Mouse (Mus musculus) stomach, embryonic 14.5 days (tissue): ENCODE data around the gene Arhgef15. TPM values are rescaled to one million over a fixed set of nuclear protein-coding genes. Genes with fewer than 3 reads are reported as not detected.

Experiments used
- ATAC-seq: fragments of 200-750 bp; cut with Nextera tagmentation; 2 replicates; pipeline ENCODE4 v1.8.0; 2017; ENCODE audit warnings: low read depth, moderate TSS enrichment; ENCODE audit not compliant: insufficient number of reproducible peaks, insufficient read depth, low FRiP score
- H3K27ac ChIP-seq: fragments of 300-500 bp; sonication (generic); 2 replicates; pipeline ENCODE4 v1.5.1; 2014; ENCODE audit warnings: mild to moderate bottlenecking, low read length, moderate library complexity, mixed read lengths
- H3K27me3 ChIP-seq: fragments of 300-500 bp; sonication (generic); 2 replicates; pipeline ENCODE4 v1.6.1; 2014; ENCODE audit warnings: low read length, control low read depth, mixed read lengths; ENCODE audit not compliant: control insufficient read depth, insufficient read depth
- H3K36me3 ChIP-seq: fragments of 300-500 bp; sonication (generic); 2 replicates; pipeline ENCODE4 v1.6.1; 2014; ENCODE audit warnings: mild to moderate bottlenecking, control low read depth, low read length, moderate library complexity, mixed read lengths; ENCODE audit not compliant: control insufficient read depth, insufficient read depth
- H3K4me1 ChIP-seq: fragments of 300-500 bp; sonication (generic); 2 replicates; pipeline ENCODE4 v1.6.1; 2014; ENCODE audit warnings: low read length, control low read depth, mixed read lengths; ENCODE audit not compliant: control insufficient read depth, insufficient read depth
- H3K4me2 ChIP-seq: fragments of 300-500 bp; sonication (generic); replicated peaks from 2 replicates; pipeline ENCODE4 v1.6.1; 2014; ENCODE audit warnings: low read depth, low read length, control low read depth
- H3K4me3 ChIP-seq: fragments of 300-500 bp; sonication (generic); 2 replicates; pipeline ENCODE4 v1.5.1; 2014; ENCODE audit warnings: low read depth, low read length, control low read depth
- H3K9ac ChIP-seq: fragments of 300-500 bp; sonication (generic); replicated peaks from 2 replicates; pipeline ENCODE4 v1.6.1; 2014; ENCODE audit warnings: low read depth, mild to moderate bottlenecking, control low read depth, low read length, moderate library complexity, mixed read lengths
- H3K9me3 ChIP-seq: fragments of 300-500 bp; sonication (generic); 2 replicates; pipeline ENCODE4 v1.6.1; 2016; ENCODE audit warnings: low read depth, low read length, control low read depth; ENCODE audit not compliant: control insufficient read depth
- WGBS: fragments of 180-500 bp; shearing (Covaris S2); extraction: QIAGEN DNeasy Blood & Tissue Kit; methylation state at CpG from one replicate; pipeline ENCODE4 v1.1.7; 2014; 5-methylcytosine and 5-hydroxymethylcytosine counted together
- polyA plus RNA-seq: library from polyadenylated mRNA; unstranded; fragments of >200 nt; fragmentation: Nextera tagmentation; extraction: Ambion mirVana; gene quantifications from 2 replicates; pipeline ENCODE4 v1.2.1, GENCODE M21; 2014

Arhgef15 gene
- polyA plus RNA-seq, 1 experiment from 2014 or later: 10.9 TPM

DNA sequence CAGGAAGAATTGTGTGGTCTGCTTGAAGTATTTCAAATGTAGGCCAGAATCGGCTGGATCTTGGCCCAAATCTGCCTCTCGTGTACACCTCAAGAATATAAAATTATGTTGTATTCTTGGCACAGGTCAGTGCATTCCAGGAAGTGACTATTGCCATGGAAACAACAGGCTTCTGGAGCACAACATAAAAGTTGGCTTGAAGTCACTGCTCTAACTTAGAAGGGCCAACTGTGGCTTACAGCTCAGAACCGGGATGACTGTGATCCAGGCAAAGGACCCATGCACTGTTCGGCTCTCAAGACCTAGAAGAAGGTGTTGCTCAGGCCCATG, 50.9 kb downstream of the Arhgef15 start:
- Histone ChIP-seq H3K9me3 (no peaks in the 10 kb centered on the region), H3K4me2 (no peak overlapping the region), H3K27ac (no peak overlapping the region), H3K36me3 (peaks cover 35% of the 10 kb centered on the region), H3K9ac (no peak overlapping the region), H3K4me1 (0 out of 2 replicates have a peak, but pooled peaks cover 2% of the 10 kb centered on the region), H3K27me3 (no peaks in the 10 kb centered on the region), H3K4me3 (no peak overlapping the region)
- no peak for ATAC-seq
- WGBS: 67% methylated on average over 4 of the region's 4 CpGs

GRCm38 (mm10) chr11:68905665-68906460, 51.4 kb downstream of the Arhgef15 start:
- Histone ChIP-seq H3K9me3 (no peaks in the 10 kb centered on the region), H3K36me3 (peaks cover 35% of the 10 kb centered on the region), H3K27me3 (no peaks in the 10 kb centered on the region), H3K9ac (no peak overlapping the region), H3K4me3 (no peak overlapping the region), H3K27ac (no peak overlapping the region), H3K4me1 (0 out of 2 replicates have a peak, but pooled peaks cover 2% of the 10 kb centered on the region), H3K4me2 (no peak overlapping the region)
- WGBS: 85% methylated on average over 9 of the region's 9 CpGs
- ATAC-seq: no peak

- Histone ChIP-seq H3K27ac (no peak overlapping the region), H3K9ac (no peak overlapping the region), H3K36me3 (peaks cover 35% of the 10 kb centered on the region), H3K9me3 (no peaks in the 10 kb centered on the region), H3K27me3 (no peaks in the 10 kb centered on the region), H3K4me1 (0 out of 2 replicates have a peak, but pooled peaks cover 2% of the 10 kb centered on the region), H3K4me3 (no peak overlapping the region), H3K4me2 (no peak overlapping the region)
- WGBS: 89% methylated on average over 3 of the region's 3 CpGs
- ATAC-seq: no peak
Observed at GRCm38 (mm10) chr11:68905138-68905531, 52.1 kb downstream of the Arhgef15 start.

DNA sequence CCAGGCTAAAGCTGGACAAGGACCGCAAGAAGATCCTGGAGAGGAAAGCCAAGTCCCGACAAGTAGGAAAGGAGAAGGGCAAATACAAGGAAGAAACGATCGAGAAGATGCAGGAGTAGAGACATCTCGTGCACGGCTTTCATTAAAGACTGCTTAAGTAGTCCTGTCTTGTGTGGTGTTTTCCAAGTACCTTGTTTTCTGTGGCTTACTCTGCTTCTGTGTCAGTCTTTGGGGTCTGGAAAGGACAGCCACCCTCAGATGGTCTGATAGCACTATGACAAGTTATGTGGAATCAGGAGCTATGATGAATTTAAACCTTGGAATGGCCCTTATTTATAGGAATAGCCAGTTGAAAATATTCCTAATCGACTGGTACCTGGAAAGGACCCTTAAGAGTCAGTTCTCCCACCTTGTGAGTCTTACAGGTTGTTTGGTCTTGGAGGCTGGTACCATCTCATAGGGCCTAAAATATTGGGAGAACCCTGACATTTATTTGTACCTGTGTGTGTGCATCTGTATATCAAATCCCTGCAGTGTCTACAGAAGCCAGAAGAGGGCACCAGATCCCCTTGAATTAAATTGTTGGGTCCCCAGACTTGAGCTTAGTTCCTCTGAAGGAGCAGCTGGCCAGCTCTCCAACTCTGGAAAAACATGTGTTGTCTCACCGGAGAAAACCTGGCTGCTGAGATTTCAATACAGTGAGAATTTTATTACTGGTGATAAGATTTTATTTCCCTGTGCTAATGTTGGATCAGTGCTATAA, 52.7 kb downstream of the Arhgef15 start:
- Histone ChIP-seq H3K9ac (no peak overlapping the region), H3K9me3 (no peaks in the 10 kb centered on the region), H3K4me1 (0 out of 2 replicates have a peak, but pooled peaks cover 2% of the 10 kb centered on the region), H3K27ac (no peak overlapping the region), H3K36me3 (peaks cover 35% of the 10 kb centered on the region), H3K27me3 (no peaks in the 10 kb centered on the region), H3K4me2 (no peak overlapping the region), H3K4me3 (no peak overlapping the region)
- no peak for ATAC-seq
- WGBS: 84% methylated on average over 8 of the region's 8 CpGs

- Histone ChIP-seq H3K9me3 (no peaks in the 10 kb centered on the region), H3K27ac (no peak overlapping the region), H3K27me3 (no peaks in the 10 kb centered on the region), H3K36me3 (peaks cover 35% of the 10 kb centered on the region), H3K9ac (no peak overlapping the region), H3K4me2 (no peak overlapping the region), H3K4me1 (0 out of 2 replicates have a peak, but pooled peaks cover 2% of the 10 kb centered on the region), H3K4me3 (no peak overlapping the region)
- ATAC-seq: no peak
- 89% methylated on average over 2 of the region's 2 CpGs for WGBS
Observed at GRCm38 (mm10) chr11:68903775-68904174, 53.5 kb downstream of the Arhgef15 start.

DNA sequence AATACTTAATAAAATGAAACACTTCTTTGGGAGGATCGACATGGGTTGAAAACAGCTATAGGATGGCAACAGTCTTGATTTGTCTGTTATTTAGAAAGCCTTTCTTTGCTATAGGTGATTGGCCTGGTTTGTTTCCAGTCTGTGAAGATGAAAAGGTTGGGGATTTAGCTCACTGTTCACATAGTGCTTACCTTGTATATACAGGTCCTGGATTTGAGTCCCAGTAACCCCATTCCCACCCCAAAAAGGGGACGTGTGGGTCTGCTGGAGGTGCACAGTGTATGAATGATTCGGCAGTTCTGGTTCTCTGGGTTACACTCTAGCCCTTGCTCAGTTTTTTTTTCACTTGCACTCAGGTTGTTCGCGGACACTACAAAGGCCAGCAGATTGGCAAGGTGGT, 54.5 kb downstream of the Arhgef15 start:
- 0 out of 2 replicates have a peak, but pooled peaks cover 2% of the 10 kb centered on the region for H3K4me1 ChIP-seq
- peak overlapping the region; percentile 79 for H3K4me3 ChIP-seq
- peaks cover 35% of the 10 kb centered on the region for H3K36me3 ChIP-seq
- H3K27ac ChIP-seq: no peak overlapping the region
- no peak overlapping the region; the same call in 1 of the 2 replicates for H3K9ac ChIP-seq
- H3K27me3 ChIP-seq: no peaks in the 10 kb centered on the region
- WGBS: 82% methylated on average over 5 of the region's 5 CpGs
- no peaks in the 10 kb centered on the region for H3K9me3 ChIP-seq
- H3K4me2 ChIP-seq: peak overlapping the region; percentile 52
- ATAC-seq: no peak

- H3K9me3 ChIP-seq: no peaks in the 10 kb centered on the region
- H3K4me3 ChIP-seq: peak overlapping the region; percentile 79
- 0 out of 2 replicates have a peak, but pooled peaks cover 2% of the 10 kb centered on the region for H3K4me1 ChIP-seq
- 3% methylated on average over 11 of the region's 11 CpGs for WGBS
- ATAC-seq: no peak
- no peaks in the 10 kb centered on the region for H3K27me3 ChIP-seq
- peak overlapping the region; percentile 87 for H3K9ac ChIP-seq
- H3K4me2 ChIP-seq: peak overlapping the region; percentile 52
- peaks cover 35% of the 10 kb centered on the region for H3K36me3 ChIP-seq
- H3K27ac ChIP-seq: no peak overlapping the region
Observed at GRCm38 (mm10) chr11:68902367-68902766, 54.9 kb downstream of the Arhgef15 start.

DNA sequence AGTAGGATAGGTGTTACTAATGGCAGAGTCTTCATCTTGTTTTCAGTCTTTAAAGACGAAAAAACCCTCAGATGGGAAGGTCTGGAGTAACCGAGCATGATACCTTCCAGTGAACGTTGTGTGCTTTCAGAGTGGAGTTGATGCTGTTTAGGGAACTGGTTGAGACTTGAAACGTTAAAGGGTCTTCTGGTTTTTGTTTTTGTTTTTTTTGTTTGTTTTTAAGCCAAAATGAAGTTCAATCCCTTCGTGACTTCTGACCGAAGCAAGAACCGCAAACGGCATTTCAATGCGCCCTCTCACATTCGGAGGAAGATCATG, 55.3 kb downstream of the Arhgef15 start:
- peak overlapping the region; percentile 95 for H3K27ac ChIP-seq
- H3K27me3 ChIP-seq: no peaks in the 10 kb centered on the region
- peak overlapping the region; percentile 79 for H3K4me3 ChIP-seq
- H3K9ac ChIP-seq: peak overlapping the region; percentile 87
- peak overlapping the region; percentile 52 for H3K4me2 ChIP-seq
- WGBS: under 1% methylated on average over 10 of the region's 10 CpGs
- peaks cover 35% of the 10 kb centered on the region for H3K36me3 ChIP-seq
- ATAC-seq: no peak
- H3K4me1 ChIP-seq: 0 out of 2 replicates have a peak, but pooled peaks cover 2% of the 10 kb centered on the region
- no peaks in the 10 kb centered on the region for H3K9me3 ChIP-seq
